Mouse (Mus musculus): Measurements from ENCODE around the gene Fbxw11.

Gene Fbxw11

GRCm38 (mm10) chr11:32725171-32725570 lies 82.6 kb downstream of the Fbxw11 start:
- TF ChIP-seq POU5F1 (IDR thresholded peaks at IDR 0.05; ENCODE audit: borderline replicate concordance, low read length) (no peak), NANOG (IDR thresholded peaks at IDR 0.05; ENCODE audit: borderline replicate concordance, low read length) (no peak), CTCF (conservative IDR thresholded peaks at IDR 0.05; ENCODE audit: low read length) (no peak)
- H3K36me3 ChIP-seq (ENCODE audit: insufficient read depth, low read length): peaks cover 55% of the 10 kb centered on the region

GRCm38 (mm10) chr11:32732467-32732866 lies 89.9 kb downstream of the Fbxw11 start:
- Histone ChIP-seq H3K9me3 (ENCODE audit: low read length) (no peaks in the 10 kb centered on the region), H3K36me3 (ENCODE audit: insufficient read depth, low read length) (peaks cover 72% of the 10 kb centered on the region), H3K4me3 (replicated peaks; ENCODE audit: low read length) (no peak overlapping the region), H3K4me1 (replicated peaks; ENCODE audit: low read depth, low read length) (peaks cover 12% of the 10 kb centered on the region; the same call in 1 of the 2 replicates), H3K27me3 (ENCODE audit: insufficient read depth, low read length) (no peaks in the 10 kb centered on the region)
- TF ChIP-seq NANOG (IDR thresholded peaks at IDR 0.05; ENCODE audit: borderline replicate concordance, low read length) (no peak), CTCF (conservative IDR thresholded peaks at IDR 0.05; ENCODE audit: low read length) (no peak), POU5F1 (IDR thresholded peaks at IDR 0.05; ENCODE audit: borderline replicate concordance, low read length) (no peak)

More at GRCm38 (mm10) chr11:32725171-32725570, 82.6 kb downstream of the Fbxw11 start:
- Histone ChIP-seq H3K9me3 (ENCODE audit: low read length) (no peaks in the 10 kb centered on the region), H3K4me1 (replicated peaks; ENCODE audit: low read depth, low read length) (no peaks in the 10 kb centered on the region), H3K27me3 (ENCODE audit: insufficient read depth, low read length) (no peaks in the 10 kb centered on the region), H3K4me3 (replicated peaks; ENCODE audit: low read length) (no peak overlapping the region)

GRCm38 (mm10) chr11:32733195-32733594 lies 90.7 kb downstream of the Fbxw11 start:
- TF ChIP-seq POU5F1 (IDR thresholded peaks at IDR 0.05; ENCODE audit: borderline replicate concordance, low read length) (no peak), CTCF (conservative IDR thresholded peaks at IDR 0.05; ENCODE audit: low read length) (no peak), NANOG (IDR thresholded peaks at IDR 0.05; ENCODE audit: borderline replicate concordance, low read length) (no peak)
- Histone ChIP-seq H3K27me3 (ENCODE audit: insufficient read depth, low read length) (no peaks in the 10 kb centered on the region), H3K4me1 (replicated peaks; ENCODE audit: low read depth, low read length) (peaks cover 12% of the 10 kb centered on the region; the same call in 1 of the 2 replicates), H3K36me3 (ENCODE audit: insufficient read depth, low read length) (peaks cover 73% of the 10 kb centered on the region), H3K9me3 (ENCODE audit: low read length) (no peaks in the 10 kb centered on the region), H3K4me3 (replicated peaks; ENCODE audit: low read length) (no peak overlapping the region)

- H3K9me3 ChIP-seq (ENCODE audit: low read length): no peaks in the 10 kb centered on the region
- H3K27me3 ChIP-seq (ENCODE audit: insufficient read depth, low read length): no peaks in the 10 kb centered on the region
- TF ChIP-seq NANOG (IDR thresholded peaks at IDR 0.05; ENCODE audit: borderline replicate concordance, low read length): no peak
- TF ChIP-seq POU5F1 (IDR thresholded peaks at IDR 0.05; ENCODE audit: borderline replicate concordance, low read length): no peak
- no peak for TF ChIP-seq CTCF (conservative IDR thresholded peaks at IDR 0.05; ENCODE audit: low read length)
- H3K4me3 ChIP-seq (replicated peaks; ENCODE audit: low read length): no peak overlapping the region
- H3K36me3 ChIP-seq (ENCODE audit: insufficient read depth, low read length): peaks cover 91% of the 10 kb centered on the region
- peaks cover 12% of the 10 kb centered on the region; the same call in 1 of the 2 replicates for H3K4me1 ChIP-seq (replicated peaks; ENCODE audit: low read depth, low read length)
Measured at GRCm38 (mm10) chr11:32736371-32736770, 93.8 kb downstream of the Fbxw11 start.

- no peak overlapping the region for H3K4me3 ChIP-seq (replicated peaks; ENCODE audit: low read length)
- peaks cover 95% of the 10 kb centered on the region for H3K36me3 ChIP-seq (ENCODE audit: insufficient read depth, low read length)
- no peaks in the 10 kb centered on the region for H3K9me3 ChIP-seq (ENCODE audit: low read length)
- H3K27me3 ChIP-seq (ENCODE audit: insufficient read depth, low read length): no peaks in the 10 kb centered on the region
- peaks cover under 1% of the 10 kb centered on the region; the same call in 1 of the 2 replicates for H3K4me1 ChIP-seq (replicated peaks; ENCODE audit: low read depth, low read length)
- TF ChIP-seq CTCF (conservative IDR thresholded peaks at IDR 0.05; ENCODE audit: low read length) (no peak), POU5F1 (IDR thresholded peaks at IDR 0.05; ENCODE audit: borderline replicate concordance, low read length) (no peak), NANOG (IDR thresholded peaks at IDR 0.05; ENCODE audit: borderline replicate concordance, low read length) (no peak)
Measured at GRCm38 (mm10) chr11:32737729-32738128, 95.2 kb downstream of the Fbxw11 start.

GRCm38 (mm10) chr11:32743891-32744290 lies 101.4 kb downstream of the Fbxw11 start:
- 0 out of 2 replicates have a peak, but pooled peaks cover 3% of the 10 kb centered on the region for H3K4me1 ChIP-seq (replicated peaks; ENCODE audit: low read depth, low read length)
- H3K4me3 ChIP-seq (replicated peaks; ENCODE audit: low read length): no peak overlapping the region
- H3K9me3 ChIP-seq (ENCODE audit: low read length): no peaks in the 10 kb centered on the region
- TF ChIP-seq NANOG (IDR thresholded peaks at IDR 0.05; ENCODE audit: borderline replicate concordance, low read length) (no peak), CTCF (conservative IDR thresholded peaks at IDR 0.05; ENCODE audit: low read length) (no peak), POU5F1 (IDR thresholded peaks at IDR 0.05; ENCODE audit: borderline replicate concordance, low read length) (no peak)
- no peaks in the 10 kb centered on the region for H3K27me3 ChIP-seq (ENCODE audit: insufficient read depth, low read length)
- peaks cover 87% of the 10 kb centered on the region for H3K36me3 ChIP-seq (ENCODE audit: insufficient read depth, low read length)

GRCm38 (mm10) chr11:32744463-32744862 lies 101.9 kb downstream of the Fbxw11 start:
- TF ChIP-seq POU5F1 (IDR thresholded peaks at IDR 0.05; ENCODE audit: borderline replicate concordance, low read length): no peak
- TF ChIP-seq NANOG (IDR thresholded peaks at IDR 0.05; ENCODE audit: borderline replicate concordance, low read length): no peak
- TF ChIP-seq CTCF (conservative IDR thresholded peaks at IDR 0.05; ENCODE audit: low read length): no peak
- H3K36me3 ChIP-seq (ENCODE audit: insufficient read depth, low read length): peaks cover 81% of the 10 kb centered on the region
- no peaks in the 10 kb centered on the region for H3K9me3 ChIP-seq (ENCODE audit: low read length)
- no peaks in the 10 kb centered on the region for H3K27me3 ChIP-seq (ENCODE audit: insufficient read depth, low read length)
- 0 out of 2 replicates have a peak, but pooled peaks cover 3% of the 10 kb centered on the region for H3K4me1 ChIP-seq (replicated peaks; ENCODE audit: low read depth, low read length)
- H3K4me3 ChIP-seq (replicated peaks; ENCODE audit: low read length): no peak overlapping the region

GRCm38 (mm10) chr11:32745466-32745865 lies 102.9 kb downstream of the Fbxw11 start:
- TF ChIP-seq NANOG (IDR thresholded peaks at IDR 0.05; ENCODE audit: borderline replicate concordance, low read length): no peak
- TF ChIP-seq POU5F1 (IDR thresholded peaks at IDR 0.05; ENCODE audit: borderline replicate concordance, low read length): no peak
- TF ChIP-seq CTCF (conservative IDR thresholded peaks at IDR 0.05; ENCODE audit: low read length): no peak
- Histone ChIP-seq H3K4me1 (replicated peaks; ENCODE audit: low read depth, low read length) (0 out of 2 replicates have a peak, but pooled peaks cover 3% of the 10 kb centered on the region), H3K9me3 (ENCODE audit: low read length) (no peaks in the 10 kb centered on the region), H3K27me3 (ENCODE audit: insufficient read depth, low read length) (no peaks in the 10 kb centered on the region), H3K4me3 (replicated peaks; ENCODE audit: low read length) (no peak overlapping the region), H3K36me3 (ENCODE audit: insufficient read depth, low read length) (peaks cover 73% of the 10 kb centered on the region)

- H3K36me3 ChIP-seq (ENCODE audit: insufficient read depth, low read length): peaks cover 67% of the 10 kb centered on the region
- H3K4me3 ChIP-seq (replicated peaks; ENCODE audit: low read length): no peak overlapping the region
- TF ChIP-seq CTCF (conservative IDR thresholded peaks at IDR 0.05; ENCODE audit: low read length) (no peak), POU5F1 (IDR thresholded peaks at IDR 0.05; ENCODE audit: borderline replicate concordance, low read length) (no peak), NANOG (IDR thresholded peaks at IDR 0.05; ENCODE audit: borderline replicate concordance, low read length) (no peak)
Measured at GRCm38 (mm10) chr11:32746036-32746435, 103.5 kb downstream of the Fbxw11 start.

More at GRCm38 (mm10) chr11:32746036-32746435, 103.5 kb downstream of the Fbxw11 start:
- Histone ChIP-seq H3K4me1 (replicated peaks; ENCODE audit: low read depth, low read length) (0 out of 2 replicates have a peak, but pooled peaks cover 3% of the 10 kb centered on the region), H3K9me3 (ENCODE audit: low read length) (no peaks in the 10 kb centered on the region), H3K27me3 (ENCODE audit: insufficient read depth, low read length) (no peaks in the 10 kb centered on the region)

Measured in E14TG2a.4 (cell line).